Mouse (Mus musculus) bone marrow, adult 2 months (tissue): ENCODE results near the gene Ide. TPM values are rescaled to one million over a fixed set of nuclear protein-coding genes. Genes with fewer than 3 reads are reported as not detected.

Experiments used
- H3K27ac ChIP-seq: fragments of 200-500 bp; 2 replicates; pipeline ENCODE4 v1.5.1; 2012; ENCODE audit warnings: low read depth, mild to moderate bottlenecking, control low read depth, inconsistent platforms, low read length; ENCODE audit not compliant: control insufficient read depth, poor library complexity, insufficient read depth
- H3K4me1 ChIP-seq: fragments of 200-500 bp; 2 replicates; pipeline ENCODE4 v1.6.1; 2011; ENCODE audit warnings: low read length; ENCODE audit not compliant: control insufficient read depth, insufficient read depth
- H3K4me3 ChIP-seq: fragments of 200-500 bp; replicated peaks from 2 replicates; pipeline ENCODE3; 2011; ENCODE audit warnings: mild to moderate bottlenecking, low read depth, low read length, control low read depth; ENCODE audit not compliant: control insufficient read depth
- CTCF ChIP-seq: fragments of 200-500 bp; IDR thresholded peaks from 2 replicates; pipeline ENCODE4 v1.5.1; 2011; ENCODE audit warnings: low read length, control low read depth; ENCODE audit not compliant: control insufficient read depth, insufficient read depth
- POLR2A ChIP-seq: fragments of 200-500 bp; IDR thresholded peaks from 2 replicates; pipeline ENCODE4 v1.6.1; 2011; ENCODE audit warnings: low read depth, mild to moderate bottlenecking, control low read depth, low read length, borderline replicate concordance; ENCODE audit not compliant: control insufficient read depth
- WGBS: fragments of 180-500 bp; shearing (Covaris S2); methylation state at CpG from one replicate; pipeline ENCODE4 v1.1.7; 2018; 5-methylcytosine and 5-hydroxymethylcytosine counted together
- polyA plus RNA-seq: library from polyadenylated mRNA; stranded (reverse); fragments of >200 nt; gene quantifications from 2 replicates; pipeline ENCODE4 v1.2.4, GENCODE M21; 2011; ENCODE audit warnings: low replicate concordance; ENCODE audit not compliant: missing spikeins, insufficient read depth, insufficient read length

Gene Ide
- polyA plus RNA-seq, 1 experiment = 11.1 TPM

DNA sequence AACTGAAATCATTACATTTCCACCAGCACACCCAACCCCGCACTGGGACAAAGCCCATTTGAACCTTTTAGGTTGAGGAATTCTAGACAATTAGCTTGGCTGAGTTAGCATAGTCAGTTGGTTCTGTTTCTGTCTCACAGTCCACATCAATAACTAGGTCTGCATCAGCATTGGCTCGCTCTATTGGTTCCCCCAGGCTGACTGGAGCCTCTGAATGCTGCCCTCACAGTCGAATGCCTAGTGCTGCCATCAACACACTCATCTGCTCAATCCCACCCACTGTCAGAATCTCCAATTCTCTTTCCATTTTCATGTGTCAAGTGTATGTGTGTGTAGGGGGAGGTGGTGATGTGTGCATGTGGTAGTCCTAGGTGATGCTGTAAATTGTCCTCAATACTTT is 31.5 kb downstream of the Ide start:
- no peak overlapping the region for H3K27ac ChIP-seq
- no peaks in the 10 kb centered on the region; the same call in 1 of the 2 replicates for H3K4me1 ChIP-seq
- 80% methylated on average over 3 of the region's 3 CpGs for WGBS
- no peak for TF ChIP-seq CTCF
- no peak for TF ChIP-seq POLR2A
- no peak overlapping the region for H3K4me3 ChIP-seq

DNA sequence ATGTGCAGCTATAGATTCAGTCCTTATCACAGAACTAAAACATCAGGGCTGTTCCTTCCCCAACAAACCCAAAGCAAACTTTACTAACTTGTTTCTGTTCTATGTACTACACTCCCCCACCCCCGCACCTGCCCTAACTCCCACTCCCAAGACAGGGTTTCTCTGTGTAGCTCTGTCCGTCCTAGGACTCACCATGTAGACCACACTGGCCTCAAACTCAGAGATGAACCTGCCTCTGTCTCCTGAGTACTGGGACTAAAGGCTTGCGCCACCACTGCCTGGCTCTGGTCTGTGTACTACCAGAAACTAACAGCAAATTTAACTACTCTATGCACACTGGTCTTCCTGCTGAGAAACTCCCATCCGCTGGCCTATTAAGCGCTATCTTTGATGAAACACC is 32.8 kb downstream of the Ide start:
- TF ChIP-seq CTCF (no peak), POLR2A (no peak)
- H3K4me3 ChIP-seq = no peak overlapping the region
- 87% methylated on average over 5 of the region's 5 CpGs for WGBS
- H3K4me1 ChIP-seq = no peaks in the 10 kb centered on the region; the same call in 1 of the 2 replicates
- no peak overlapping the region for H3K27ac ChIP-seq

DNA sequence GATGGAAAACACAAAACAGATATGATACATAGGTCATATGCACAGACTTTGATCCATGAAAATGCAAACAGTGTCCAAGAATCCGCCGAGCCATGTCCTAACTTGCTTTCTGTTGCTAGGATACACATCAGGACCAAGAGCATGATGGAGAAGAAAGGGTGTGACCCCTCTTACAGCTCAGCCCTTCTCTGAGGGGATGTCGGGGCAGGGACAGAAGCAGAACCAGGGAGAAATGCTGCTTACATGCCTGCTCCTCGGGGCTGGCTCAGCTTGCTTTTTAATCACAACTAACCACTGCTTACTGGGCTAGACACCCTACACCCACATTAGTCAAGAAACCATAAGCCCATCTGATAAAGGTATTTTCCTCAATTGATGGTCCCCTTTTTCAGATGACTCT is 33.6 kb downstream of the Ide start:
- no peaks in the 10 kb centered on the region; the same call in 1 of the 2 replicates for H3K4me1 ChIP-seq
- WGBS = 78% methylated on average over 4 of the region's 4 CpGs

DNA sequence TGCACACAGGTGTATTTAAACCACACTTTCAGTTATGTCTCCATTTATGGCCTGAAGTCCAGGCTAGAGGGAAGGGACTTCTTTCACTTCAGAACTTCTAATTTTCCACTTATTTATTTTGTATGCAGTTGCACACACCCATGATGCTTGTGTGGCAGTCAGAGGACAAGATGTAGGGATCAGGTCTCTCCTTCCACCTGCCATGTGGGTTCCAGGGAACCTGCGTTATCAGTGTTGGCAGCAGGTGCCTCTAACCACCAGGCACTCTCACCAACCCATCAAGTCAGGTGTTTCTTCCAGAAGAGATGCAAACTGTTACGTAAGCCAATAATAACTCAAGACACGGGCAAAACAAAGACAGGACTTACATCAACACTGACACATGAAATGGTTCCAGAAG is 35.9 kb downstream of the Ide start:
- Histone ChIP-seq H3K27ac (no peak overlapping the region), H3K4me1 (no peaks in the 10 kb centered on the region), H3K4me3 (no peak overlapping the region)
- no peak for TF ChIP-seq CTCF
- TF ChIP-seq POLR2A = no peak
- WGBS = 75% methylated on average over 3 of the region's 3 CpGs

More for the DNA sequence above, 33.6 kb downstream of the Ide start:
- no peak for TF ChIP-seq POLR2A
- no peak for TF ChIP-seq CTCF
- H3K4me3 ChIP-seq = no peak overlapping the region
- H3K27ac ChIP-seq = no peak overlapping the region

DNA sequence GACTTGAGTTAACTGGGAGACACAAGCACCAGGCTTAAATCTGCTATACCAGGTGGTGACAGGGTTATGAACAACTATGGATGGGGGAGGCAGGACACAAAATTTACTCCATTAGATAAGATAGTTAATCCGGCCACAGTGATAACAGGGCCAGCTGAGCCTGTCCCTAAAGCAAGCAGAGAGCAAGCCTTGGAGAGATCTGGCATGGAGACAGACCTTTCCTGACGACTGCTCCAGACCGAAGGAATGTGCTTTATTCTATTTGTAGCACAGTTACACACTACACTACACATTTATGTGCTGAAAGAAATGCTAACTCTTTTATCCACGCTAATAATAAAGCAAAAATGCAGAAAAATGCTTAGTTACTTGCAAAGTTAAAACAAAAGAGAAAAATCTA is 46.0 kb downstream of the Ide start:
- 75% methylated on average over 4 of the region's 4 CpGs for WGBS
- no peak overlapping the region for H3K27ac ChIP-seq
- TF ChIP-seq CTCF (no peak), POLR2A (no peak)

DNA sequence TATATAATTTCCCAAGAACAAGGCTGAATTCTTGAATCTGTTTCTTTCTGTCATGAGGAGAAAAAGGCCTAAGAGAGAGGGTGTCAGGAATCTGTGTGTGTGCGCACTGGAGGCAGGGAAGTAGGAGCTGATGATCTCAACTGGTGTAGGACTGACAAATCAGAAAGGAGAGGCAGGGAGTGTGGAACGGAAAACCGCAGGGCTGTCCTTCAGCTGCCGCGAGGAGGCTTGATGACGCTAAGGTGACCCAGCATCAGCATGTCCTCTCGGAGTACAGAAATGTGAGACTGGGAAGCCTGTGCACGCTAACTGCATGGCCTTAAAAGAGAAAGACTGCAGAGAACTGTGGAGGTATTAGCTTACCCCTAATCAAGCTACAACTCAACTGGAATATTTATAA is 46.7 kb downstream of the Ide start:
- WGBS = 20% methylated on average over 8 of the region's 8 CpGs
- H3K4me1 ChIP-seq = no peaks in the 10 kb centered on the region; the same call in 1 of the 2 replicates
- H3K27ac ChIP-seq = no peak overlapping the region
- TF ChIP-seq POLR2A = no peak
- no peak for TF ChIP-seq CTCF
- no peak overlapping the region for H3K4me3 ChIP-seq

More for the DNA sequence above, 46.0 kb downstream of the Ide start:
- no peak overlapping the region for H3K4me3 ChIP-seq
- no peaks in the 10 kb centered on the region; the same call in 1 of the 2 replicates for H3K4me1 ChIP-seq

DNA sequence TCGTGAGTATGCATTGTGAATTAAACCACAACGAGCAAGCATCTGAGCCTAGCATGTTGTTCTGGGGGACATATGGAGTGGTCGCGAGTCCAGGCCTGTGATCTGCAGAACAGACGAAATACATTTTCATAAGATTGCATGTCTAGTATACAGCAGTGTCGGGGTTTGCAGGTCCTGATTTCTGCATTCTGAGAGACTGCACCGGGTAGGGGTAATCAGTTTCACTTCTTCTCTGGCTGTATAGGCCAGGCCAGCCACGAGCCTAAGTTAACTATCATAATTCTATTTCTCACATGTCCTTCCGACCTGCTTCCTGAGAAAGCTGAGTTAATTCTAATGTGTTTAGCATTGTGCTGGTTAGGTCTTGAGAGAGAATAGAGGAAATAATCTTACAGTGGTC is 52.9 kb downstream of the Ide start:
- no peak for TF ChIP-seq CTCF
- H3K4me1 ChIP-seq = no peaks in the 10 kb centered on the region; the same call in 1 of the 2 replicates
- no peak overlapping the region for H3K27ac ChIP-seq
- 70% methylated on average over 9 of the region's 9 CpGs for WGBS
- no peak overlapping the region for H3K4me3 ChIP-seq

DNA sequence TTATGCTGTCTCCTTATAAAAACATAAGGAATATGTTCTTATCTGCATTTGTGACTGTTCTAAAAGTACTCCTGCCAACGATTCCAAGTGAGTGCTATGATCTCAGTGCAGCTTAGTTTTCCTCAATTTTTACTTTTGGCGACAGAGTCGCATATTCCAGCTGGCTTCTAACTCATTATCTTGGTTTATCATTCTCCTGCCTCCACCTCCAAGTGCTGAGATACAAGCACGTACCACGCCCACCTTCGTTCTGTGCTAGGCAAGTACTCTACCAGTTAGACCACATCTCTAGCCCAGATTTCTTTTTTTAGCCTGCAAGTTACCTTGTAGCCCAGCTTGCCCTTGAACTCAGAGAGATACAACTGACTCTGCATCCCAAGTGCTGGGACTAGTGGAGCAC is 54.5 kb downstream of the Ide start:
- no peaks in the 10 kb centered on the region; the same call in 1 of the 2 replicates for H3K4me1 ChIP-seq
- no peak overlapping the region for H3K27ac ChIP-seq
- H3K4me3 ChIP-seq = no peak overlapping the region
- TF ChIP-seq CTCF = no peak
- no peak for TF ChIP-seq POLR2A
- WGBS = 86% methylated on average over 6 of the region's 6 CpGs

DNA sequence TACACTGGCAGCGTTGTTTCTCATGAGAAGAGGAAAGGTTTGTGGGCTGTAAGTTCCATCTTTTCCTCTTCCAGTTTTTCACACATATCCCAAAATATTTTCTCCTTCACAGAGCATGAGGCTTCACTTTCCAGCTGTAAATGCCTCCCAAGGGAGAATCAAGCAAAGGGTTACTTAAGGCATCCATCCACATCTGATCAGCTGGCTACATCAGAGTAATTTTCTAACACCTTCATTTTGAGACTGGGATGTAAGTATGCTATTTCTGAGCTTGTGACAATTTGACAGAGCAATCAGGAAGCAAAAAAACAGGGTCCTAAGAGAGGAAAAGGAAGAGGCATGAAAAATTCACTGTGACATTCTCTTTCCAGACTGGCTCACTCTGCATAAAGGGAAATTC is 55.9 kb downstream of the Ide start:
- TF ChIP-seq CTCF (no peak), POLR2A (no peak)

More for the DNA sequence above, 55.9 kb downstream of the Ide start:
- WGBS = 91% methylated on average over 1 of the region's 1 CpGs
- no peaks in the 10 kb centered on the region; the same call in 1 of the 2 replicates for H3K4me1 ChIP-seq
- no peak overlapping the region for H3K4me3 ChIP-seq
- H3K27ac ChIP-seq = no peak overlapping the region
